Mouse (Mus musculus) stomach, embryonic 16.5 days (tissue): ENCODE data around the gene Dph2. TPM values are rescaled to one million over a fixed set of nuclear protein-coding genes. Genes with fewer than 3 reads are reported as not detected.

Experiments
- ATAC-seq: fragments of 200-750 bp; cut with Nextera tagmentation; 2 replicates; pipeline ENCODE4 v1.8.0; 2017; ENCODE audit warnings: moderate number of reproducible peaks, moderate TSS enrichment; ENCODE audit not compliant: insufficient read depth, low FRiP score
- H3K27ac ChIP-seq: fragments of 300-500 bp; sonication (generic); 2 replicates; pipeline ENCODE4 v1.5.1; 2014; ENCODE audit warnings: low read length
- H3K27me3 ChIP-seq: fragments of 300-500 bp; sonication (generic); 2 replicates; pipeline ENCODE4 v1.6.1; 2014; ENCODE audit warnings: low read length, control low read depth, mixed read lengths; ENCODE audit not compliant: control insufficient read depth, insufficient read depth
- H3K36me3 ChIP-seq: fragments of 300-500 bp; sonication (generic); 2 replicates; pipeline ENCODE4 v1.6.1; 2014; ENCODE audit warnings: low read length; ENCODE audit not compliant: control insufficient read depth, insufficient read depth
- H3K4me1 ChIP-seq: fragments of 300-500 bp; sonication (generic); 2 replicates; pipeline ENCODE4 v1.6.1; 2014; ENCODE audit warnings: low read length, control low read depth, mixed read lengths; ENCODE audit not compliant: control insufficient read depth, insufficient read depth
- H3K4me2 ChIP-seq: fragments of 300-500 bp; sonication (generic); 2 replicates; pipeline ENCODE4 v1.6.1; 2014; ENCODE audit warnings: low read depth, low read length, mixed read lengths
- H3K4me3 ChIP-seq: fragments of 300-500 bp; sonication (generic); replicated peaks from 2 replicates; pipeline ENCODE4 v1.5.1; 2014; ENCODE audit warnings: mild to moderate bottlenecking, low read length
- H3K9ac ChIP-seq: fragments of 300-500 bp; sonication (generic); 2 replicates; pipeline ENCODE4 v1.6.1; 2014; ENCODE audit warnings: low read length
- H3K9me3 ChIP-seq: fragments of 300-500 bp; sonication (generic); replicated peaks from 2 replicates; pipeline ENCODE4 v1.6.1; 2016; ENCODE audit warnings: low read length, control low read depth; ENCODE audit not compliant: control insufficient read depth
- WGBS: fragments of 180-500 bp; shearing (Covaris S2); extraction: QIAGEN DNeasy Blood & Tissue Kit; methylation state at CpG from one replicate; pipeline ENCODE4 v1.1.7; 2014; 5-methylcytosine and 5-hydroxymethylcytosine counted together
- polyA plus RNA-seq: library from polyadenylated mRNA; unstranded; fragments of >200 nt; fragmentation: Nextera tagmentation; extraction: Ambion mirVana; gene quantifications from 2 replicates; pipeline ENCODE4 v1.2.1, GENCODE M21; 2015

Gene Dph2
- polyA plus RNA-seq, 1 experiment from 2014 or later, result 19.4 TPM

DNA sequence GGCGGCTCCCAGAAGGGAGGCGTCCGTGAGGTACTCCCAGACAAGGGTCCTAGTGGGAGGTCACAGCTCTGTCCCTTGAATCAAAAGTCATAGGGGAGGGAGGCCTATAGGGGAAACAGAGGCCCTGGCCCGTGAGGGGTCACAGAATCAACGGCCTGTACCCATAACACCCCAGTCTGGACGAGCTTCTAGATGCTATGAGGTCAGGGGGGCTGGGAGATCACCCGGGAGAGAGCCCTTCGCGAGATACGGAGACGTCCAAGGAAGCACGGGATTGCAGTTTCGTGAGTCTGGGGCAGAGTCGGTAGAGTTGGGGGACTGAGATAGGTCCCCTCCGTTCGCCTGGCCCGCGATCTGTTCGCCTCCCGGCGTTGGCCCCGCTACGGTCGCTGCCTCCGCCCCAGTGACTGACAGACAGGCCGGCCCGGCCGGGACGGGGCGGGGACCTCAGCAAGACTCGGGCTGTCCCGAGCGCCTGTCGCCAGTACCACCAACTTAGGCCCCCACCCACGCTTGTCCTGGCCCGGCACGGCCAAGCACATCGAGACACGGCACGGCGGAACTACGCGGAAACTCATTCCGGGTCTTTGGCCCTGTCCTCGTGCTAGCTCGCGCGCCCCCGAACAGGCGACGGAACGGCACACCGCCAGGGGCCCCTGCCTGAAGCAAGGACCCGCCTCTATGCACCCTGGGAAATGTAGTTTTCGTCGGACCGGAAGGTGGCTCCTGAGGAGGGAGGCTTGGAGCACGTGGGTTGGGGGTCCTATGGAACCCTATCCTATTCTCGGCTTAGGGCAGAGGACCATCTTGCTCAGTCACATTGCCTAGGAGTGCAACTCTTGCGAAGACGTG is 23.0 kb upstream of the Dph2 start, which contains the start of gene Ipo13:
TSS of gene Ipo13 (minus strand) at position 409 of the 852 bp plus-strand sequence.
- Histone ChIP-seq H3K4me3 (peak within 1 kb of the TSS; percentile 65), H3K27me3 (no peaks in the 10 kb centered on the region), H3K4me1 (peaks cover 23% of the 10 kb centered on the region), H3K4me2 (peak within 1 kb of the TSS; percentile 99), H3K9ac (peak within 1 kb of the TSS; percentile 82), H3K9me3 (no peaks in the 10 kb centered on the region), H3K36me3 (no peaks in the 10 kb centered on the region), H3K27ac (peak within 1 kb of the TSS; percentile 81)
- WGBS, result under 1% methylated on average over 61 of the region's 61 CpGs
- peak; percentile 92 for ATAC-seq

GRCm38 (mm10) chr4:117914031-117914430 is 22.2 kb upstream of the Dph2 start:
- H3K9ac ChIP-seq, result peak overlapping the region; percentile 82
- H3K27me3 ChIP-seq, result no peaks in the 10 kb centered on the region
- no peaks in the 10 kb centered on the region for H3K36me3 ChIP-seq
- H3K4me2 ChIP-seq, result peak overlapping the region; percentile 99
- 16% methylated on average over 8 of the region's 8 CpGs for WGBS
- peaks cover 30% of the 10 kb centered on the region for H3K4me1 ChIP-seq
- no peak for ATAC-seq
- H3K4me3 ChIP-seq, result peak overlapping the region; percentile 65
- H3K9me3 ChIP-seq, result no peaks in the 10 kb centered on the region
- no peak overlapping the region for H3K27ac ChIP-seq

- Histone ChIP-seq H3K4me2 (peak overlapping the region; percentile 99), H3K9ac (no peak overlapping the region), H3K27ac (no peak overlapping the region), H3K4me3 (peak overlapping the region; percentile 65), H3K9me3 (no peaks in the 10 kb centered on the region), H3K27me3 (no peaks in the 10 kb centered on the region), H3K36me3 (no peaks in the 10 kb centered on the region), H3K4me1 (peaks cover 30% of the 10 kb centered on the region)
- ATAC-seq, result no peak
- 44% methylated on average over 3 of the region's 3 CpGs for WGBS
Measured at GRCm38 (mm10) chr4:117913421-117913820, 21.6 kb upstream of the Dph2 start.

DNA sequence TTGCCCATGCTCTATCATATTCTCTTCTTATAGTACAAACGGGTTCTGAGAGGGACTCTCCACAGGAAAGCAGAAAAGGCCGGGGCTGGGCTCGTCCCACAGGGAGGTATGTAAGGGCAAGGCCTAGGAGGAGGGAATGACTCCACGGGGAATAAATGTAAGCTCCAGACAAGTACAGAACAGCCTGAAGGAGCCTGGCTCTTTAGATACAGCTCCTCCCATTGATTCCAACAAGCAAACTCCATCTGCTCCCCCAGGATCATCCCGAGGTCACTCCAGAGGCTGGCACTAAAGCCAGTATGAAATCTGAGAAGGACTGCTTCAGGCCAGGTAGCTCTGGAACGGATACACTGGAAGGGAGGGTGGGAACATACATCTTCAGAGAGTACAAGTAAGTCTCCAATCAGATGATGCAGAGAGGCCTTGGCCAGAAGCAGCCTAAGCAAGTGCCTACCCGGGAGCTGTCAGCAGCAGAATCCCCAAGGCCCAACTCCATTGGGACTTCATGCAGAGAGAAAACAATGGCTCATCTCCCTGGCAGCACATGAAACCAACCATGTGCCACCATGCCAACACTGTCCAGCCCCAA is 20.9 kb upstream of the Dph2 start:
- peak overlapping the region; percentile 99 for H3K4me2 ChIP-seq
- 55% methylated on average over 7 of the region's 7 CpGs for WGBS
- H3K27me3 ChIP-seq, result no peaks in the 10 kb centered on the region
- no peaks in the 10 kb centered on the region for H3K9me3 ChIP-seq
- H3K4me3 ChIP-seq, result peak overlapping the region; percentile 65; the same call in 1 of the 2 replicates
- H3K4me1 ChIP-seq, result peaks cover 30% of the 10 kb centered on the region
- H3K27ac ChIP-seq, result no peak overlapping the region
- no peak overlapping the region for H3K9ac ChIP-seq
- no peaks in the 10 kb centered on the region for H3K36me3 ChIP-seq
- no peak for ATAC-seq

GRCm38 (mm10) chr4:117912131-117912561 is 20.3 kb upstream of the Dph2 start:
- no peak overlapping the region for H3K4me3 ChIP-seq
- peaks cover 30% of the 10 kb centered on the region for H3K4me1 ChIP-seq
- WGBS, result 91% methylated on average over 13 of the region's 13 CpGs
- ATAC-seq, result no peak
- no peaks in the 10 kb centered on the region for H3K9me3 ChIP-seq
- no peaks in the 10 kb centered on the region for H3K27me3 ChIP-seq
- no peak overlapping the region for H3K27ac ChIP-seq
- H3K4me2 ChIP-seq, result no peak overlapping the region
- no peak overlapping the region for H3K9ac ChIP-seq
- H3K36me3 ChIP-seq, result no peaks in the 10 kb centered on the region

GRCm38 (mm10) chr4:117908834-117909453 is 17.1 kb upstream of the Dph2 start:
- no peak overlapping the region for H3K9ac ChIP-seq
- no peak overlapping the region for H3K4me2 ChIP-seq
- no peak overlapping the region for H3K4me3 ChIP-seq
- no peak overlapping the region for H3K27ac ChIP-seq
- WGBS, result 72% methylated on average over 8 of the region's 8 CpGs
- H3K9me3 ChIP-seq, result no peaks in the 10 kb centered on the region
- H3K4me1 ChIP-seq, result peaks cover 21% of the 10 kb centered on the region
- no peaks in the 10 kb centered on the region for H3K27me3 ChIP-seq
- H3K36me3 ChIP-seq, result peaks cover 12% of the 10 kb centered on the region; the same call in 1 of the 2 replicates
- no peak for ATAC-seq

- 0 out of 2 replicates have a peak, but pooled peaks cover 8% of the 10 kb centered on the region for H3K4me1 ChIP-seq
- no peak overlapping the region for H3K9ac ChIP-seq
- H3K36me3 ChIP-seq, result peaks cover 27% of the 10 kb centered on the region
- ATAC-seq, result no peak; the same call in 1 of the 2 replicates
- no peak overlapping the region for H3K4me2 ChIP-seq
- H3K27me3 ChIP-seq, result no peaks in the 10 kb centered on the region
- H3K4me3 ChIP-seq, result no peak overlapping the region
- no peaks in the 10 kb centered on the region for H3K9me3 ChIP-seq
- 69% methylated on average over 3 of the region's 3 CpGs for WGBS
- H3K27ac ChIP-seq, result no peak overlapping the region
Measured at GRCm38 (mm10) chr4:117906196-117906595, 14.4 kb upstream of the Dph2 start.

- Histone ChIP-seq H3K9me3 (no peaks in the 10 kb centered on the region), H3K9ac (no peak overlapping the region), H3K27me3 (no peaks in the 10 kb centered on the region), H3K4me1 (0 out of 2 replicates have a peak, but pooled peaks cover 8% of the 10 kb centered on the region), H3K27ac (no peak overlapping the region), H3K4me3 (no peak overlapping the region), H3K36me3 (peaks cover 39% of the 10 kb centered on the region), H3K4me2 (no peak overlapping the region)
- no peak for ATAC-seq
- 84% methylated on average over 8 of the region's 8 CpGs for WGBS
Measured at GRCm38 (mm10) chr4:117904761-117905160, 12.9 kb upstream of the Dph2 start.

- H3K4me2 ChIP-seq, result no peak overlapping the region
- H3K9ac ChIP-seq, result no peak overlapping the region
- ATAC-seq, result no peak
- H3K4me3 ChIP-seq, result no peak overlapping the region
- no peaks in the 10 kb centered on the region for H3K9me3 ChIP-seq
- H3K27me3 ChIP-seq, result no peaks in the 10 kb centered on the region
- no peak overlapping the region for H3K27ac ChIP-seq
- WGBS, result 85% methylated on average over 10 of the region's 10 CpGs
- peaks cover 39% of the 10 kb centered on the region for H3K36me3 ChIP-seq
- H3K4me1 ChIP-seq, result 0 out of 2 replicates have a peak, but pooled peaks cover under 1% of the 10 kb centered on the region
Measured at GRCm38 (mm10) chr4:117904094-117904493, 12.3 kb upstream of the Dph2 start.
